Mouse (Mus musculus) stomach, postnatal 0 days (tissue): ENCODE results near the gene Alcam. TPM values are rescaled to one million over a fixed set of nuclear protein-coding genes. Genes with fewer than 3 reads are reported as not detected.

Source experiments
- ATAC-seq: fragments of 200-750 bp; cut with Nextera tagmentation; 2 replicates; pipeline ENCODE4 v1.8.0; 2017; ENCODE audit not compliant: low FRiP score, low TSS enrichment
- DNase-seq: peaks from one replicate; pipeline ENCODE4 v3.0.0-alpha.2; 2016; ENCODE audit warnings: low spot score
- H3K27ac ChIP-seq: fragments of 300-500 bp; sonication (generic); replicated peaks from 2 replicates; pipeline ENCODE4 v1.5.1; 2014; ENCODE audit warnings: mild to moderate bottlenecking, control low read depth
- H3K27me3 ChIP-seq: fragments of 300-500 bp; sonication (generic); 2 replicates; pipeline ENCODE4 v1.6.1; 2014; ENCODE audit warnings: low read length; ENCODE audit not compliant: control insufficient read depth, insufficient read depth
- H3K36me3 ChIP-seq: fragments of 300-500 bp; sonication (generic); 2 replicates; pipeline ENCODE4 v1.6.1; 2014; ENCODE audit warnings: low read length, mixed read lengths; ENCODE audit not compliant: control insufficient read depth, insufficient read depth
- H3K4me1 ChIP-seq: fragments of 300-500 bp; sonication (generic); replicated peaks from 2 replicates; pipeline ENCODE4 v1.6.1; 2014; ENCODE audit warnings: antibody characterized with exemption; ENCODE audit not compliant: control insufficient read depth, insufficient read depth
- H3K4me2 ChIP-seq: fragments of 300-500 bp; sonication (generic); replicated peaks from 2 replicates; pipeline ENCODE4 v1.6.1; 2014; ENCODE audit warnings: low read depth, mild to moderate bottlenecking, control low read depth, moderate library complexity
- H3K4me3 ChIP-seq: fragments of 300-500 bp; sonication (generic); 2 replicates; pipeline ENCODE4 v1.5.1; 2014; ENCODE audit warnings: low read depth, low read length, control low read depth
- H3K9ac ChIP-seq: fragments of 300-500 bp; sonication (generic); 2 replicates; pipeline ENCODE4 v1.6.1; 2014; ENCODE audit warnings: mild to moderate bottlenecking, low read length, control low read depth, mixed read lengths
- H3K9me3 ChIP-seq: fragments of 300-500 bp; sonication (generic); 2 replicates; pipeline ENCODE4 v1.6.1; 2016; ENCODE audit warnings: low read length; ENCODE audit not compliant: control insufficient read depth
- CTCF ChIP-seq: IDR thresholded peaks from 2 replicates; pipeline ENCODE4 v1.5.1; 2016; ENCODE audit warnings: antibody characterized with exemption, low read depth, mild to moderate bottlenecking, moderate library complexity
- EP300 ChIP-seq: optimal IDR thresholded peaks from 2 replicates; pipeline ENCODE3; 2016; ENCODE audit warnings: antibody characterized with exemption
- WGBS: fragments of 180-500 bp; shearing (Covaris S2); extraction: QIAGEN DNeasy Blood & Tissue Kit; methylation state at CpG from one replicate; pipeline ENCODE4 v1.1.7; 2014; 5-methylcytosine and 5-hydroxymethylcytosine counted together
- polyA plus RNA-seq: library from polyadenylated mRNA; unstranded; fragments of >200 nt; fragmentation: Nextera tagmentation; extraction: Ambion mirVana; gene quantifications from 2 replicates; pipeline ENCODE4 v1.2.1, GENCODE M21; 2015

The Alcam gene
- polyA plus RNA-seq, 1 experiment from 2014 or later = 20.4 TPM

DNA sequence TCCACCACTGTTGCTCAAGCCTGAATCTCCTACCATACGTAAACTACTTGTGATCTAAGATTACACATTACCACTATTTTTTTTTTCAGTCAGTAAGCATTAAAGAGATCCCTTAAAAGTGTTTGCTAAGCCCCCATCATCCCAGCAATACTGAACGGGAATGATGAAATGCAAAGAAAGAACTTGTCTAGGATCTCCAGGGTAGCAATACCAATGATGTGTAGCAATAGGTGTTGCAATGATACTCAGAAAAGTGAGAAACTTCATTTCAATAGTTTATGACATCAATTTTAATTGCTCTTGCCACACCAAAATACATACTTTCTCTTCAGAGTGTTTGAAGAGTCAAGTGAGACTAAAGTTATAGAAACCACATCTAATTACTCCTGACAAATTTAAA, 81.9 kb downstream of the Alcam start:
- no peaks in the 10 kb centered on the region for H3K4me1 ChIP-seq
- H3K4me3 ChIP-seq = no peak overlapping the region
- DNase-seq (no peak), ATAC-seq (no peak)
- H3K9ac ChIP-seq = no peak overlapping the region
- no peaks in the 10 kb centered on the region for H3K27me3 ChIP-seq
- 67% methylated on average over 2 of the region's 2 CpGs for WGBS
- H3K36me3 ChIP-seq = no peaks in the 10 kb centered on the region
- no peak overlapping the region for H3K4me2 ChIP-seq
- no peaks in the 10 kb centered on the region for H3K9me3 ChIP-seq
- no peak overlapping the region for H3K27ac ChIP-seq
- TF ChIP-seq CTCF (no peak), EP300 (no peak)

DNA sequence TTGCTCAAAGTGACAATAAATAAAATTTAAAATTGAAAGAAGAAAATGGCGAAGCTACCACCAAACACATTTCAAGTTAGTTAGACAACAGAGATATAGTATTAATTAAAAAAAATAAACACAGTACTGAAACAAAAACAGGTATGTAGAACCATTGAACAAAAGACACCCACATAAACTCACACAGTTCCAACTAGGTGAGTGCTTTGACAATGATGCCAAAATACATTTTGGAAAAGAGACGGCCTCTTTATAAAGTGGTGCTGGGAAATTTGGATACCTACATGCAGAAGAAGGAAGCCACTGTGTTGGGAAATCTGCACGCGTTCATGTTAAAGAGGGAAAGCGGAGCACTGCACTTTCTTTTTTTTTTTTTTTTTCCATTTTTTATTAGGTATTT, 85.4 kb downstream of the Alcam start:
- Histone ChIP-seq H3K27me3 (no peaks in the 10 kb centered on the region), H3K36me3 (no peaks in the 10 kb centered on the region), H3K9me3 (no peaks in the 10 kb centered on the region), H3K4me3 (no peak overlapping the region), H3K4me1 (no peaks in the 10 kb centered on the region), H3K4me2 (no peak overlapping the region), H3K27ac (no peak overlapping the region), H3K9ac (no peak overlapping the region)
- WGBS = 95% methylated on average over 5 of the region's 5 CpGs
- DNase-seq (no peak), ATAC-seq (no peak)
- TF ChIP-seq CTCF = no peak
- TF ChIP-seq EP300 = no peak

DNA sequence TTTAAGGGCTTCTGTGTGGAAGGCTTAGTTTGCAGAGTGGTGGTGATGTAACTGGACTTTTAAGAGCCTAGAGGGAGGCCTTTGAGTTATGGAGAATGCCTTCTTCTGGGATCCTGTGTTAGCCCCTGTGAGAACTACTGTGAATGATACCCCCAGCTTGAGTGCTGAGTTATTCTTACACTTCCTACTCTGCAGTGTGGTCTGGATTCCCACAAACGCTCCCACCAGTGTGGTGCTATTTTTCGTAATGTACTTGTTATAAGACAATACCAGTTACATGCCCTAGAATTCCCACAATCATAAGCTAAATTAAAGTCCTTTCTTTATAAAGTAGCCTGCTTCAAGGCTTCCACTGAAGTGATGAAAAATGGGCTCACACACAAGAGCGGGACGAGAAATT, 87.0 kb downstream of the Alcam start:
- 96% methylated on average over 4 of the region's 4 CpGs for WGBS
- DNase-seq = no peak
- H3K4me1 ChIP-seq = no peaks in the 10 kb centered on the region
- H3K9me3 ChIP-seq = no peaks in the 10 kb centered on the region
- no peak overlapping the region for H3K4me2 ChIP-seq
- H3K4me3 ChIP-seq = no peak overlapping the region
- H3K36me3 ChIP-seq = no peaks in the 10 kb centered on the region
- no peak overlapping the region for H3K27ac ChIP-seq
- H3K27me3 ChIP-seq = no peaks in the 10 kb centered on the region
- H3K9ac ChIP-seq = no peak overlapping the region
- TF ChIP-seq CTCF (no peak), EP300 (no peak)
- ATAC-seq = no peak

- Histone ChIP-seq H3K9ac (no peak overlapping the region), H3K36me3 (no peaks in the 10 kb centered on the region), H3K4me2 (no peak overlapping the region), H3K4me1 (no peaks in the 10 kb centered on the region), H3K27ac (no peak overlapping the region), H3K27me3 (no peaks in the 10 kb centered on the region), H3K4me3 (no peak overlapping the region), H3K9me3 (no peaks in the 10 kb centered on the region)
- no peak for TF ChIP-seq EP300
- no peak for TF ChIP-seq CTCF
- ATAC-seq (no peak), DNase-seq (no peak)
- WGBS = 70% methylated on average over 4 of the region's 4 CpGs
Measured at GRCm38 (mm10) chr16:52363944-52364511, 89.8 kb downstream of the Alcam start.

- Histone ChIP-seq H3K36me3 (no peaks in the 10 kb centered on the region), H3K4me2 (no peak overlapping the region), H3K9me3 (no peaks in the 10 kb centered on the region), H3K27ac (no peak overlapping the region), H3K4me3 (no peak overlapping the region), H3K27me3 (no peaks in the 10 kb centered on the region), H3K9ac (no peak overlapping the region), H3K4me1 (no peaks in the 10 kb centered on the region)
- no peak for DNase-seq
- TF ChIP-seq EP300 = no peak
- TF ChIP-seq CTCF = no peak
- ATAC-seq = no peak
- WGBS = 43% methylated on average over 2 of the region's 2 CpGs
Measured at GRCm38 (mm10) chr16:52343467-52344033, 110.3 kb downstream of the Alcam start.

DNA sequence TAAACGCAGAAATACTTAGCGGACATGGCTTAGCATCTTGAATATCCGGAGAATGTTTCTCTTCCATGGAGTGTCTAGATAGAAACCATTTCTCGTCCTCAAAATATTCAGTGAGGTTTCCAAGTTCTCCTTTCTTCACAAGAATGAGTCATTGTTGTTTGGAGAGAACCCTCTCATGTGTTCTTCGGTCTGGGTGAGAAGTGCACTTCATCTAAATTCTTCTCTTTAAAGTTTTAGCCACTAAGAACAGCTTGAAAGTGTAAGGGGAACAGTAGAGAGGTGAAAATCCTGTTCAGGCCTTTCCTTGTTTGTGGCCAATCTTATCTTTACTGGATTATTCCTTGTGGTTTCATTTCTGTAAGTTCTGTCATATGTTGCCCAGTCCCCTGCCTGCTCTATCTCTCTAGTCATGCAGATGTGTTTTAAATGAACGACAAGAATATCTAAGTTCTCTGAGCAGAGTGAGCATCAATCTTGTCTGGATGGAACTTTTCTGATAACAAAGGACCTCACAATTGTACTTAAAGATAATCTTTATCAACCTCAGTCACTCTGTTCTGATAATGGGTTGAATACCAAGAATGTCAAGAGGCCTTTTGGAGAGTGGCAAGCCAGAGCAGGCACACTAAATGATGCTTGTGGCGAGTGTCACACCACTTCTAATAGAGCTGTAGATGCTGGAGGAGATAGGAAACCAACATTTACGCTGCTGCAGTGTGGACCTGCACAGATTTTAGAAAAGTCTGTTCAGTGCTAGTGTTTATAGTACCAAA, 111.0 kb downstream of the Alcam start:
- ATAC-seq = no peak
- no peaks in the 10 kb centered on the region for H3K36me3 ChIP-seq
- H3K4me2 ChIP-seq = no peak overlapping the region
- H3K27ac ChIP-seq = no peak overlapping the region
- no peak overlapping the region for H3K9ac ChIP-seq
- no peak for DNase-seq
- TF ChIP-seq CTCF = no peak
- TF ChIP-seq EP300 = no peak
- H3K9me3 ChIP-seq = no peaks in the 10 kb centered on the region
- no peaks in the 10 kb centered on the region for H3K27me3 ChIP-seq
- no peaks in the 10 kb centered on the region for H3K4me1 ChIP-seq
- H3K4me3 ChIP-seq = no peak overlapping the region
- 52% methylated on average over 8 of the region's 8 CpGs for WGBS
